8 mouse cellular contexts compared by ENCODE assay signal in the genomic region with DNA sequence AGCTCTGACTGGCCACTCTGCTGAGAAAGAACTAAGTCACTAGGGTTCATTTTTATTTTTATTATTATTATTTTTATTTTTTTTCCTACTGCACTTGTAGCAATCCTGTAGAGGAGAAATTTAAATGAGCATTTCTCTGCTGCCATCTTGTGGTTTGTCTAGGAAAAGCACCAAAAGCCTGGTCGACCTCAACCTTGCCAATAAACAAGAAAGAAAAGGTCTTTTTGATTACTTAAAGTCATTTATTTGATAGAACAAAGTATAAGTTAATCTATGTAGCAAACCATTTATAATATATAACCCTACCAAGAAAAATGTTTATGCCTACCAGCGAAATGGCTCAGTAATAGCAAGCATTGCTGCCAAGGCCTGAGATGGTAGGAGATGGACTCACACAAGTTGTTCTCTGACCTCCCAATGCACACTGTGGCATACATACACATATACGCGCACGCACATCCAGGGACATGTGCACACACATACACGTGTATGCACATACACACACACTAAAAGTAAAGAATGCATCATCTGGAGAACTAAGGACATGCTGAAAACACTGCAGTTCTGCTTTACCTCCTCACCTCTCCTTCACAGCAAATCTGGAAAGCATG.
DNase-seq lines count a peak whose midpoint lies in the region; ATAC-seq and TF ChIP-seq lines count a peak whose summit lies in the region.

No protein-coding gene starts in this region.

- WGBS in limb, embryonic 14.5 days: 29% methylated on average over 6 of the region's 6 CpGs

- no peak overlapping the region for H3K4me3 ChIP-seq in limb, embryonic 14.5 days (replicated peaks; ENCODE audit: low read length)

- no peaks in the 10 kb centered on the region for H3K9me3 ChIP-seq in limb, embryonic 14.5 days (ENCODE audit: control insufficient read depth, low read length)

- H3K27ac ChIP-seq in limb, embryonic 14.5 days (replicated peaks; ENCODE audit: low read depth, low read length): no peak overlapping the region

- H3K27me3 ChIP-seq in limb, embryonic 14.5 days (ENCODE audit: control insufficient read depth, insufficient read depth, low read length): no peaks in the 10 kb centered on the region

- H3K4me2 ChIP-seq in limb, embryonic 14.5 days (replicated peaks; ENCODE audit: low read depth, low read length, severe bottlenecking): 0 out of 2 replicates have a peak overlapping the region, but pooled peaks have one; percentile 8

- no peaks in the 10 kb centered on the region for H3K36me3 ChIP-seq in limb, embryonic 14.5 days (ENCODE audit: control insufficient read depth, insufficient read depth, low read length)

- peak; percentile 44 for ATAC-seq in limb, embryonic 14.5 days (ENCODE audit: low FRiP score, low read depth)

- peak; percentile 52 for DNase-seq in right cerebral cortex, adult 18-20 months
- no peak for DNase-seq in right cerebral cortex, postnatal 25 days
- peak; percentile 74 for DNase-seq in brain, adult 2 months (ENCODE audit: low read depth, low spot score)
- peak; percentile 54 for DNase-seq in fibroblast of lung, adult 2 months (ENCODE audit: low read depth)
- peak; percentile 14 to 64 for DNase-seq in kidney, adult 8-10 months
- DNase-seq in limb, embryonic 14.5 days (ENCODE audit: low spot score): peak; percentile 85
- DNase-seq in retina, embryonic 14.5 days (ENCODE audit: low spot score): peak; percentile 89
- no peak for DNase-seq in gastrocnemius, adult 8-10 months (ENCODE audit: low spot score in 2 of 2)

- no peak for TF ChIP-seq POLR2A in limb, embryonic 14.5 days (IDR thresholded peaks at IDR 0.05; ENCODE audit: borderline replicate concordance, extremely low read depth, insufficient read depth, insufficient read length)

- no peak overlapping the region for H3K9ac ChIP-seq in limb, embryonic 14.5 days (ENCODE audit: low read depth, low read length, severe bottlenecking)

- no peaks in the 10 kb centered on the region for H3K4me1 ChIP-seq in limb, embryonic 14.5 days (ENCODE audit: control insufficient read depth, insufficient read depth, low read length)

Comparison
In these comparisons a context has a peak if more than half of its experiments do, and no peak if none do; other contexts are left out.
1. DNase-seq: peak in right cerebral cortex, adult 18-20 months (single experiment), brain, adult 2 months (single experiment), fibroblast of lung, adult 2 months (single experiment), kidney, adult 8-10 months (2 of 2), limb, embryonic 14.5 days (single experiment) and retina, embryonic 14.5 days (single experiment); none in right cerebral cortex, postnatal 25 days (single experiment) and gastrocnemius, adult 8-10 months (0 of 2).